ENCODE assay signal across 9 mouse cellular contexts in the genomic region with DNA sequence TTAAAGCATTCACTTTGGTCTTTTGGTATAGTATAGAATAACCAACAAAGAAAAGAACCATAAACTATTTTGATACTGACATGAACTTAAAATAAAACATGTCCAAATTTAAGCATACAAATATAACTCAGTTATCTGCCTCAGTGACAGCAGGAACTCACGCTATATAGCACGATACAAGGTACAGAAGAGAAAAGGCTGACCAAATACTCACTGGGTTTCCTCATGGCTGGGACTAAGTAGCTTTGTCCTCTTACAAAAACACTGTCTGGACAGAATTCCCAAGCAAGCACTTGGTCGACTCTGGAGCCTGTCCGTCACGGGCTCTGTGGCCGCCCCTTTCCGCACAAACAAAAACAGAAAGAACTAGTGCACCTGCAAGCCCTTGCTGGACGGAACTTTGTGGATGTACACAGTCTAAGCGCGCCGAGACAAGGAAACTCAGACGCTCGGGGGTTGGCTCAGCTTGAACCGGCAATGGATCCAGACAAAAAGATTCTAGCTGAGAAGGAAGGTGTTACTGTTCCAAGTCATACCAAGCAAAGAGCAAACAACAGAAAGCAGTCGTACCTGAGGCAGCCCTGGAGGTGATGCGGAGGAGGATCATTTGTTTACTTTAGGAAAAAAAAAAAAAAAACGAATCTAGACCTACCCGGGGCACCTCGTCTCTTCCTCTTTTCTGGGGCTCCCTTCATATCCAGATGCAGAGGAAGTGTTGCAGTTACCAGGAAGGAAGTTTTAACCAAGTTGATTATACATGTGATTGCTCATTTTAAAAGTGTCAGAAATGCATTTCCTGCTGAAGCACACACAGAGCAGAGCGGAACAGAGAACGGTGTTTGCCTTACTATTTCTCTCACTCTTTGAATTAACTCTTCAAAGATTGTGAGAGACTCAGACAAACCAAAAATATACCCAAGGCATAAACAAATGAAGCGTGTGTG. TPM values are rescaled to one million over a fixed set of nuclear protein-coding genes. Genes with fewer than 3 reads are reported as not detected.
A peak's percentile ranks its signal among the peaks of the same experiment; 100 is the strongest.
DNase-seq lines count a peak whose midpoint lies in the region; ATAC-seq lines count a peak whose summit lies in the region.
"Had no signal": no experiment of that assay in that cellular context is flagged by ENCODE, and none has a peak within 500 bp of the region (broad histone marks: within the 10 kb centered on the region; RNA-seq: fewer than 3 reads in every experiment).

Gene Pik3cg (minus strand): TSS at position 712 of the 944 bp plus-strand sequence.

- H3K9me3 ChIP-seq in midbrain, embryonic 11.5 days (ENCODE audit: control insufficient read depth, low read length): no peaks in the 10 kb centered on the region
- H3K9me3 ChIP-seq in midbrain, embryonic 14.5 days (ENCODE audit: control insufficient read depth, low read length): no peaks in the 10 kb centered on the region
- no peaks in the 10 kb centered on the region for H3K9me3 ChIP-seq in embryonic facial prominence, embryonic 12.5 days
- no peaks in the 10 kb centered on the region for H3K9me3 ChIP-seq in kidney, embryonic 14.5 days (ENCODE audit: control insufficient read depth, low read length)
- no peaks in the 10 kb centered on the region for H3K9me3 ChIP-seq in midbrain, embryonic 15.5 days
- H3K9me3 ChIP-seq: neural tube, embryonic 12.5 days had no signal

- WGBS in midbrain, embryonic 11.5 days: 74% methylated on average over 22 of the region's 22 CpGs
- WGBS in midbrain, embryonic 14.5 days: 68% methylated on average over 22 of the region's 22 CpGs
- 60% methylated on average over 22 of the region's 22 CpGs for WGBS in embryonic facial prominence, embryonic 12.5 days
- 56% methylated on average over 22 of the region's 22 CpGs for WGBS in kidney, embryonic 14.5 days
- WGBS in midbrain, embryonic 15.5 days: 73% methylated on average over 22 of the region's 22 CpGs

- no peak within 1 kb of the TSS for H3K9ac ChIP-seq in midbrain, embryonic 11.5 days (ENCODE audit: low read length)
- H3K9ac ChIP-seq in midbrain, embryonic 14.5 days (replicated peaks; ENCODE audit: low read length): no peak within 1 kb of the TSS
- no peak within 1 kb of the TSS for H3K9ac ChIP-seq in embryonic facial prominence, embryonic 12.5 days
- H3K9ac ChIP-seq in kidney, embryonic 14.5 days (ENCODE audit: low read depth, low read length): no peak within 1 kb of the TSS
- H3K9ac ChIP-seq in midbrain, embryonic 15.5 days: no peak within 1 kb of the TSS
- H3K9ac ChIP-seq: neural tube, embryonic 12.5 days had no signal

- H3K27me3 ChIP-seq in midbrain, embryonic 11.5 days (ENCODE audit: control insufficient read depth, insufficient read depth, low read length): no peaks in the 10 kb centered on the region
- no peaks in the 10 kb centered on the region for H3K27me3 ChIP-seq in midbrain, embryonic 14.5 days (ENCODE audit: control insufficient read depth, insufficient read depth, low read length)
- no peaks in the 10 kb centered on the region for H3K27me3 ChIP-seq in embryonic facial prominence, embryonic 12.5 days
- no peaks in the 10 kb centered on the region for H3K27me3 ChIP-seq in kidney, embryonic 14.5 days (ENCODE audit: control insufficient read depth, insufficient read depth, low read length)
- H3K27me3 ChIP-seq in midbrain, embryonic 15.5 days (replicated peaks): no peaks in the 10 kb centered on the region
- H3K27me3 ChIP-seq: neural tube, embryonic 12.5 days had no signal

- H3K4me1 ChIP-seq in midbrain, embryonic 11.5 days (ENCODE audit: control insufficient read depth, insufficient read depth, low read length): no peaks in the 10 kb centered on the region; the same call in 1 of the 2 replicates
- peaks cover 3% of the 10 kb centered on the region; the same call in 1 of the 2 replicates for H3K4me1 ChIP-seq in midbrain, embryonic 14.5 days (ENCODE audit: control insufficient read depth, insufficient read depth, low read length)
- no peaks in the 10 kb centered on the region for H3K4me1 ChIP-seq in embryonic facial prominence, embryonic 12.5 days
- H3K4me1 ChIP-seq in kidney, embryonic 14.5 days (ENCODE audit: control insufficient read depth, insufficient read depth, low read length): no peaks in the 10 kb centered on the region
- H3K4me1 ChIP-seq in midbrain, embryonic 15.5 days: peaks cover 4% of the 10 kb centered on the region; the same call in 1 of the 2 replicates

- H3K4me2 ChIP-seq in midbrain, embryonic 11.5 days: no peak within 1 kb of the TSS
- H3K4me2 ChIP-seq in midbrain, embryonic 14.5 days (ENCODE audit: low read length): no peak within 1 kb of the TSS
- H3K4me2 ChIP-seq in embryonic facial prominence, embryonic 12.5 days (replicated peaks): 0 out of 2 replicates have a peak within 1 kb of the TSS, but pooled peaks have one; percentile 8
- H3K4me2 ChIP-seq in kidney, embryonic 14.5 days (replicated peaks; ENCODE audit: low read depth, low read length): peak within 1 kb of the TSS; percentile 22; the same call in 1 of the 2 replicates
- H3K4me2 ChIP-seq in midbrain, embryonic 15.5 days: no peak within 1 kb of the TSS
- H3K4me2 ChIP-seq: neural tube, embryonic 12.5 days had no signal

- DNase-seq in midbrain, embryonic 11.5 days (ENCODE audit: low spot score, missing footprints): no peak
- DNase-seq in midbrain, embryonic 14.5 days: no peak
- DNase-seq in lung, postnatal 4 days: peak; percentile 41 to 46
- peak; percentile 54 to 55 for DNase-seq in thymus, postnatal 36 days
- DNase-seq in frontal cortex, postnatal 36 days (ENCODE audit: low spot score in 2 of 2): no peak

- no peak within 1 kb of the TSS for H3K4me3 ChIP-seq in midbrain, embryonic 11.5 days (ENCODE audit: low read depth, low read length)
- H3K4me3 ChIP-seq in midbrain, embryonic 14.5 days (replicated peaks; ENCODE audit: low read depth, low read length): no peak within 1 kb of the TSS
- H3K4me3 ChIP-seq in embryonic facial prominence, embryonic 12.5 days: no peak within 1 kb of the TSS
- H3K4me3 ChIP-seq in kidney, embryonic 14.5 days (ENCODE audit: low read length): peak within 1 kb of the TSS; percentile 16
- H3K4me3 ChIP-seq in midbrain, embryonic 15.5 days: no peak within 1 kb of the TSS
- H3K4me3 ChIP-seq: neural tube, embryonic 12.5 days had no signal

- no peaks in the 10 kb centered on the region for H3K36me3 ChIP-seq in midbrain, embryonic 11.5 days (ENCODE audit: control insufficient read depth, insufficient read depth, low read length)
- no peaks in the 10 kb centered on the region for H3K36me3 ChIP-seq in midbrain, embryonic 14.5 days (ENCODE audit: control insufficient read depth, insufficient read depth, low read length)
- H3K36me3 ChIP-seq in embryonic facial prominence, embryonic 12.5 days: no peaks in the 10 kb centered on the region
- H3K36me3 ChIP-seq in kidney, embryonic 14.5 days (ENCODE audit: control insufficient read depth, insufficient read depth, low read length): no peaks in the 10 kb centered on the region
- no peaks in the 10 kb centered on the region for H3K36me3 ChIP-seq in midbrain, embryonic 15.5 days (replicated peaks)
- H3K36me3 ChIP-seq: neural tube, embryonic 12.5 days had no signal

- no peak within 1 kb of the TSS for H3K27ac ChIP-seq in midbrain, embryonic 11.5 days (ENCODE audit: low read depth, low read length)
- no peak within 1 kb of the TSS for H3K27ac ChIP-seq in midbrain, embryonic 14.5 days (replicated peaks; ENCODE audit: low read depth, low read length)
- H3K27ac ChIP-seq in embryonic facial prominence, embryonic 12.5 days: no peak within 1 kb of the TSS
- H3K27ac ChIP-seq in kidney, embryonic 14.5 days (ENCODE audit: low read depth, low read length): 0 out of 2 replicates have a peak within 1 kb of the TSS, but pooled peaks have one; percentile 7
- H3K27ac ChIP-seq in midbrain, embryonic 15.5 days: no peak within 1 kb of the TSS
- H3K27ac ChIP-seq: neural tube, embryonic 12.5 days had no signal

- 0 out of 2 replicates have a peak, but pooled peaks have one; percentile 14 for ATAC-seq in midbrain, embryonic 11.5 days (ENCODE audit: low FRiP score)
- no peak for ATAC-seq in midbrain, embryonic 14.5 days (ENCODE audit: low FRiP score, low TSS enrichment)
- ATAC-seq in embryonic facial prominence, embryonic 12.5 days (ENCODE audit: insufficient number of reproducible peaks, insufficient read depth, low FRiP score, low TSS enrichment): no peak
- ATAC-seq in kidney, embryonic 14.5 days (ENCODE audit: low FRiP score, low TSS enrichment): no peak
- ATAC-seq in midbrain, embryonic 15.5 days (replicated peaks): no peak

RNA-seq across cellular contexts. Expression of gene Pik3cg, which starts in this region (rescaled TPM):
- polyA plus RNA-seq in midbrain, embryonic 11.5 days (2014; fragmentation: Nextera tagmentation; extraction: Ambion mirVana): 1.3 TPM in 2 replicates
- 0.40 and 1.5 TPM in 2 replicates for polyA plus RNA-seq in midbrain, embryonic 14.5 days (2014; fragmentation: Nextera tagmentation; extraction: Ambion mirVana)
- polyA plus RNA-seq in embryonic facial prominence, embryonic 12.5 days (2016; fragmentation: Nextera tagmentation; extraction: Ambion mirVana): 1.6 and 1.8 TPM in 2 replicates
- polyA plus RNA-seq in kidney, embryonic 14.5 days (2014; fragmentation: Nextera tagmentation; extraction: Ambion mirVana): 1.5 and 2.6 TPM in 2 replicates
- 1.2 and 1.6 TPM in 2 replicates for polyA plus RNA-seq in midbrain, embryonic 15.5 days (2015; fragmentation: Nextera tagmentation; extraction: Ambion mirVana)

Comparison
In these comparisons a context has a peak if more than half of its experiments do, and no peak if none do; other contexts are left out.
1. DNase-seq: peak in lung, postnatal 4 days (2 of 2) and thymus, postnatal 36 days (2 of 2); none in midbrain, embryonic 11.5 days (single experiment), midbrain, embryonic 14.5 days (single experiment) and frontal cortex, postnatal 36 days (0 of 2).
2. H3K4me2 ChIP-seq: peak in embryonic facial prominence, embryonic 12.5 days (single experiment) and kidney, embryonic 14.5 days (single experiment); none in midbrain, embryonic 11.5 days (single experiment), midbrain, embryonic 14.5 days (single experiment) and midbrain, embryonic 15.5 days (single experiment).